Mouse (Mus musculus): ENCODE results near the gene Cerkl.

DNA sequence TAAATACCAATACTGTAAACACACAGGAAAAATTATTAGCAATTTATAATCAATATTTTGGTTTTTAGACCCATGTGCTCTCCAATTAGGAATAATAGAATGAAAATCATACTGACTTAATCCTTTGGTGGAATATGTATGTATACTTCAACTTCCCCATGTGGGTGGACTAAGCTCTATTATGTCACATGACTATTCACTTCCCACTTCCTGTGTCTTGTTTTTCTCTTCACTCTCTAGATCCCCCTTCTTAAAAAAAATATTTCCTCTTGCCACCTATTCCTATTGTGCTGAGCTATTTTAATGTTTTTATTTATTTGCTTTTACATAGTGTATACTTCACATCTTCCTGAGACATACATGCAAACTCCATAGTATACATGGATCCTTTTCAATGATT is 154.2 kb downstream of the Cerkl start:
- no peak for TF ChIP-seq CTCF (IDR thresholded peaks at IDR 0.05; ENCODE audit: control insufficient read depth, insufficient read depth, insufficient replicate concordance, low read depth, low read length)
- no peak for TF ChIP-seq POLR2A (IDR thresholded peaks at IDR 0.05; ENCODE audit: control insufficient read depth, low read depth, low read length)
